Mouse (Mus musculus): ENCODE data around the gene Foxp1. TPM values are rescaled to one million over a fixed set of nuclear protein-coding genes. Genes with fewer than 3 reads are reported as not detected.

The Foxp1 gene
- polyA plus RNA-seq, 1 experiment from 2014 or later: 148 TPM

DNA sequence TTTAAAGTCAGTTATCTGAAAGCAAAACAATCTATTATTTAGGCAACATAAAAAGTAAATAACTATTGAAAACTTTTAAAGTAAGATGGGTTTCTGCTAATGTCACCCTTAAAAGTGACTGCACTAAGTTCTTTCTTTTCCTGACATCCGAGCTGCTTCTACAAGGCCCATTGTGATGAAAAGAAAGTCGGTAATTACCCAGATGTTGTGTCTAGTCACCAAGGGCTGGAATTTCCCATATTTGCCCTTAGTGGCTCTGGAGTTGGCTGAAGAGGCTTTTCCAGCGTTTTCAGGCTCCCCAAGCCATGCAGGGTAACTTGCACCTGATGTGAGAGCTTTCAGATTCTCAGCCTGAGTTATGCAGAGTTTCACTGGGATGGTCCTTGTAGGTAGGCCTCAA, 18.6 kb upstream of the Foxp1 start:
- Histone ChIP-seq H3K27ac (replicated peaks; ENCODE audit: low read depth, low read length) (no peak overlapping the region), H3K36me3 (replicated peaks; ENCODE audit: control insufficient read depth, insufficient read depth, low read depth, low read length) (no peaks in the 10 kb centered on the region), H3K4me1 (ENCODE audit: control insufficient read depth, insufficient read depth, low read length) (no peaks in the 10 kb centered on the region), H3K27me3 (ENCODE audit: control insufficient read depth, insufficient read depth, low read length) (no peaks in the 10 kb centered on the region), H3K9me3 (replicated peaks; ENCODE audit: control insufficient read depth, low read length) (no peaks in the 10 kb centered on the region), H3K9ac (replicated peaks; ENCODE audit: low read length) (no peak overlapping the region), H3K4me3 (ENCODE audit: low read depth, low read length) (no peak overlapping the region), H3K4me2 (ENCODE audit: low read depth, low read length) (no peak overlapping the region)
- DNase-seq (ENCODE audit: low spot score) (no peak), ATAC-seq (replicated peaks; ENCODE audit: insufficient number of reproducible peaks, low FRiP score, low TSS enrichment, low read depth) (no peak)
- 23% methylated on average over 3 of the region's 3 CpGs for WGBS

DNA sequence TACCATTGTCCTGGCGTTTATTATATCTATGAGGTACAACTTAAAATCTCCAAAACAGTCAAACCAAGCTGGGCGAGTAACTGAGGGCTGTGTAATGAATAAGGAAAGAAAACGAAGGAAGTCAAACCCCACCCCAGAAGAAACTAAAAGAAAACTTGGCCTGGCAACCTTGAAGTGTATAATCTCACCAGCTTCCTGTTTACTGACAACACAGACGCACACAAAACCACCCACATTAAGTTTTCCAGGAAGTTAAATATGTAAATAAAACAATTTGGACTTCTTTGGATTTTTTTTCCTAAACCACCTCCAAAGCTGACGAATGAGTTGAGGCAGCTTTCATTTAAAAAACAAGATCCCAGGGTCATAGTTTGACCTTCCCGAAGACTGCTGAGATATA, 18.1 kb upstream of the Foxp1 start:
- Histone ChIP-seq H3K4me2 (ENCODE audit: low read depth, low read length) (no peak overlapping the region), H3K9me3 (replicated peaks; ENCODE audit: control insufficient read depth, low read length) (no peaks in the 10 kb centered on the region), H3K27me3 (ENCODE audit: control insufficient read depth, insufficient read depth, low read length) (no peaks in the 10 kb centered on the region), H3K36me3 (replicated peaks; ENCODE audit: control insufficient read depth, insufficient read depth, low read depth, low read length) (no peaks in the 10 kb centered on the region), H3K9ac (replicated peaks; ENCODE audit: low read length) (no peak overlapping the region), H3K27ac (replicated peaks; ENCODE audit: low read depth, low read length) (no peak overlapping the region), H3K4me1 (ENCODE audit: control insufficient read depth, insufficient read depth, low read length) (no peaks in the 10 kb centered on the region), H3K4me3 (ENCODE audit: low read depth, low read length) (no peak overlapping the region)
- DNase-seq (ENCODE audit: low spot score): no peak
- ATAC-seq (replicated peaks; ENCODE audit: insufficient number of reproducible peaks, low FRiP score, low TSS enrichment, low read depth): no peak
- WGBS: 62% methylated on average over 6 of the region's 6 CpGs

DNA sequence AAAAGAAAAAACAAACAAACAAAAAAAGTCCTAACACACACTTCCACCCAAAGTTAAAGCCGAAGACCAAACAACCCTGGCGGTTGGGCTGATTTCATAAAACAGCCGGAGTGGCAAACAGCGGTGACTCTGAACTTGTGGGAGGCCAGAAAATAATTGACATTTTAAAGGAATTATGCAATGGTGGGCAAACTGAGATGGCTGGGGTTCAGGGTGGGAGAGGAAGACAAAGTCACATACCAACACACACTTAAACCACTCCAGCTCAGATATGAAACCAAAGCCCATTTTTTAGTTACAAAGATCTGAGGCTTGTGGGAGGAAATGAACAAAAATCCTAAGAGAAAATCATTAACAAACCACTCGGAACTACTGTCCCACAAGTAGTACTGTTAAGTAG, 17.6 kb upstream of the Foxp1 start:
- Histone ChIP-seq H3K36me3 (replicated peaks; ENCODE audit: control insufficient read depth, insufficient read depth, low read depth, low read length) (no peaks in the 10 kb centered on the region), H3K9ac (replicated peaks; ENCODE audit: low read length) (no peak overlapping the region), H3K27ac (replicated peaks; ENCODE audit: low read depth, low read length) (no peak overlapping the region), H3K4me2 (ENCODE audit: low read depth, low read length) (no peak overlapping the region), H3K4me3 (ENCODE audit: low read depth, low read length) (no peak overlapping the region), H3K9me3 (replicated peaks; ENCODE audit: control insufficient read depth, low read length) (no peaks in the 10 kb centered on the region), H3K27me3 (ENCODE audit: control insufficient read depth, insufficient read depth, low read length) (no peaks in the 10 kb centered on the region), H3K4me1 (ENCODE audit: control insufficient read depth, insufficient read depth, low read length) (no peaks in the 10 kb centered on the region)
- DNase-seq (ENCODE audit: low spot score): no peak
- WGBS: 85% methylated on average over 5 of the region's 5 CpGs
- no peak for ATAC-seq (replicated peaks; ENCODE audit: insufficient number of reproducible peaks, low FRiP score, low TSS enrichment, low read depth)

DNA sequence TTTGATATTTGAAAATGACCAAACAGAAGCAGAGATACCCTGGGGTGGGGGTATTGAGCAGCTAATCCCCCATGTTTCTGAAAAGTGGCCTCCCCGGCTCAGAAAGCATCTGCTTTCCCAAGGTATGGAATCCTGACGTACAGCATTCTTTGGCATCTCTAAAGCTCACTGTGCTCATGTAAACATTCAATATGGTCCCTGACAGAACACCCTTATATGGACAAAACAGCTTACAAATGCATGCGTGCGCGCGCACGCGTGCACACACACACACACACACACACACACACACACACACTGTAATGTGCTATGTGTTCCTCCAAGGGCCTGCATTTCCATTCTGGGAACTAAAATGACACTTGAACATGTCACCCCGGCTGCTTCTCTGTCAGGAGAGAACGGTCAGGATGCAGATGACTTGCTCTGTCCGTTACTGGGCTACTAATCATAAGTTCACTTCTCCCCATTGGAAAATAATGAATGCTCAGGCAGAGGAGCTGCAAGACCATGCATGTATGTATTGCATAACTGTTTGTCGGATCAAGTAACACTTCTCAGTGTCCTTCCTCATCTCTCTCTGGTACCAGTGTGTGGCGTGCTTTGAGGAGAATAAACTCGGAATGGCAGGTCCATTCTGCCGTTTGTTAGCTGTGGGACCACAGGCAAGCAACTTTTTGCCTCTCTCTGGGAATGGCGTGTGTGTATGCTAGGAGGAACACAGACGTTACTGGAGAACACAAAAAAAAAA, 15.8 kb upstream of the Foxp1 start:
- no peak overlapping the region for H3K9ac ChIP-seq (replicated peaks; ENCODE audit: low read length)
- no peak overlapping the region for H3K4me2 ChIP-seq (ENCODE audit: low read depth, low read length)
- ATAC-seq (replicated peaks; ENCODE audit: insufficient number of reproducible peaks, low FRiP score, low TSS enrichment, low read depth) (no peak), DNase-seq (ENCODE audit: low spot score) (no peak)
- H3K36me3 ChIP-seq (replicated peaks; ENCODE audit: control insufficient read depth, insufficient read depth, low read depth, low read length): no peaks in the 10 kb centered on the region
- no peaks in the 10 kb centered on the region for H3K9me3 ChIP-seq (replicated peaks; ENCODE audit: control insufficient read depth, low read length)
- no peaks in the 10 kb centered on the region for H3K27me3 ChIP-seq (ENCODE audit: control insufficient read depth, insufficient read depth, low read length)
- 78% methylated on average over 17 of the region's 17 CpGs for WGBS
- H3K27ac ChIP-seq (replicated peaks; ENCODE audit: low read depth, low read length): no peak overlapping the region
- H3K4me3 ChIP-seq (ENCODE audit: low read depth, low read length): no peak overlapping the region
- H3K4me1 ChIP-seq (ENCODE audit: control insufficient read depth, insufficient read depth, low read length): no peaks in the 10 kb centered on the region

DNA sequence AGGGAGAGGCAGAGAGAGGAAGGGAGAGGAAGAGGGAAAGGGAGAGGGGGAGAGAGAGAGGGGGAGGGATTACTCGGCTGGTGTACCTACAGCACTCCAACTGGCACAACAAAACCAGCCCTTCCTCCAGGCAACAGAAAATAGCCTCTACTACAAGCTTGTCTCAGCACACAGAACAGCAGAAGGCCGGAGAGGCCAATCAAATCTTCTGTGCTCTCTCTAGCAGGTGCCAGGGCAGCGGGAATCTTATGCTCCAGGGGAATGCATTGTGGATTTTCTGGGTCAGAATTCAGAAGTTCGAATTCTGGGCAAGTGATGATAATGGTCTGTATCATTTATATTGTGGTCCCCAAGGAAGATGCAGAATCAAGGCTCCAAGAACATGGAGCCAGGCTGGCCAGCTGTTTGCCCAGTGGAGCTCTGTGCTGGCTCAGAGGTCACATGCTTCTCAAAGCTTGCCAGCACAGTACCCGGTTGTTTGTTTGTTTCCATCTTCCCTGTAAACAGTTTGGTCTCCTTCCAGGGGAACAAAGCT, 11.8 kb upstream of the Foxp1 start:
- DNase-seq (ENCODE audit: low spot score) (no peak), ATAC-seq (replicated peaks; ENCODE audit: insufficient number of reproducible peaks, low FRiP score, low TSS enrichment, low read depth) (no peak)
- Histone ChIP-seq H3K9me3 (replicated peaks; ENCODE audit: control insufficient read depth, low read length) (no peaks in the 10 kb centered on the region), H3K9ac (replicated peaks; ENCODE audit: low read length) (no peak overlapping the region), H3K4me2 (ENCODE audit: low read depth, low read length) (no peak overlapping the region), H3K36me3 (replicated peaks; ENCODE audit: control insufficient read depth, insufficient read depth, low read depth, low read length) (no peaks in the 10 kb centered on the region), H3K27me3 (ENCODE audit: control insufficient read depth, insufficient read depth, low read length) (no peaks in the 10 kb centered on the region), H3K27ac (replicated peaks; ENCODE audit: low read depth, low read length) (no peak overlapping the region), H3K4me3 (ENCODE audit: low read depth, low read length) (no peak overlapping the region), H3K4me1 (ENCODE audit: control insufficient read depth, insufficient read depth, low read length) (no peaks in the 10 kb centered on the region)
- 67% methylated on average over 5 of the region's 5 CpGs for WGBS

DNA sequence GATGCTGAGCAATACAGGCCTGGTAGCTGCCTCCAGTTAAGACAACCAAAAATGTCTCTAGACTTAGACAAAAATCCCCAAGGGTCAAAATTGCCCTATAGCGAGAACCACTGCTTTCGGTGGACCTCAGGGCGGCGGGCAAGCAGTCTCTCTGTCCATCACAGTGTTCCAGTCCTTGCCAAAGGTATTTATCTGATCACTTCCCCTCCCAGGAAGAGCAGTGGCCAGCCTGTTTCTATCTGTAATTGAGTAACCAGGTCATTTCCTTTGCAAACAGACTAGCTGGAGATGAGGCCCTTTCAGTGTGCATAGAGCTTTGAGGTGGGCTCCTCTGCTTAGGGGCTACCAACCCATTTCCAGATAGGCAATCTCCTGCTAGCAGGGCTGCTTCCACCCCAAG, 9.9 kb upstream of the Foxp1 start:
- DNase-seq (ENCODE audit: low spot score) (no peak), ATAC-seq (replicated peaks; ENCODE audit: insufficient number of reproducible peaks, low FRiP score, low TSS enrichment, low read depth) (no peak)
- no peak overlapping the region for H3K4me2 ChIP-seq (ENCODE audit: low read depth, low read length)
- H3K36me3 ChIP-seq (replicated peaks; ENCODE audit: control insufficient read depth, insufficient read depth, low read depth, low read length): no peaks in the 10 kb centered on the region
- H3K4me3 ChIP-seq (ENCODE audit: low read depth, low read length): no peak overlapping the region
- WGBS: 85% methylated on average over 4 of the region's 4 CpGs
- H3K4me1 ChIP-seq (ENCODE audit: control insufficient read depth, insufficient read depth, low read length): no peaks in the 10 kb centered on the region
- H3K27ac ChIP-seq (replicated peaks; ENCODE audit: low read depth, low read length): no peak overlapping the region
- no peaks in the 10 kb centered on the region for H3K27me3 ChIP-seq (ENCODE audit: control insufficient read depth, insufficient read depth, low read length)
- no peak overlapping the region for H3K9ac ChIP-seq (replicated peaks; ENCODE audit: low read length)
- H3K9me3 ChIP-seq (replicated peaks; ENCODE audit: control insufficient read depth, low read length): no peaks in the 10 kb centered on the region; the same call in 1 of the 2 replicates

DNA sequence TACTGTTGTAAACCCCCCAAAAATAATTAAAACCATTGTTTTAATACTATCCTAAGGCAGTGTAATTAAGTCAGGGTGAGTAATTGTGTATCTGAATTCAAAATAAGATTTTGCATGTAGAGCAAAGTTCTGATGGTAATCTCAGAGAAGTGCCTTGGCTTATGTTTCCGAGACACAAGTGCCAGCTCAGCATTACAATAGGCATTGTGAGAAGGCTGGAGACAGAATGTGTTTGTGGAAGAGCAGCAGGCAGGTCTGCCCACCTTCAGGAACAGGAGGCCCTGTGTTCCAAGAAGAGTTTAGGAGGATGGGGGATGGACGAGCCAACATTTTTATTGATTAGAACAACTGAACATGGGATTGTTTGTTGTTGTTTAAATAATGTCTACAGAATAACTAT, 6.5 kb upstream of the Foxp1 start:
- no peak overlapping the region for H3K4me3 ChIP-seq (ENCODE audit: low read depth, low read length)
- DNase-seq (ENCODE audit: low spot score): no peak
- WGBS: 57% methylated on average over 2 of the region's 2 CpGs

DNA sequence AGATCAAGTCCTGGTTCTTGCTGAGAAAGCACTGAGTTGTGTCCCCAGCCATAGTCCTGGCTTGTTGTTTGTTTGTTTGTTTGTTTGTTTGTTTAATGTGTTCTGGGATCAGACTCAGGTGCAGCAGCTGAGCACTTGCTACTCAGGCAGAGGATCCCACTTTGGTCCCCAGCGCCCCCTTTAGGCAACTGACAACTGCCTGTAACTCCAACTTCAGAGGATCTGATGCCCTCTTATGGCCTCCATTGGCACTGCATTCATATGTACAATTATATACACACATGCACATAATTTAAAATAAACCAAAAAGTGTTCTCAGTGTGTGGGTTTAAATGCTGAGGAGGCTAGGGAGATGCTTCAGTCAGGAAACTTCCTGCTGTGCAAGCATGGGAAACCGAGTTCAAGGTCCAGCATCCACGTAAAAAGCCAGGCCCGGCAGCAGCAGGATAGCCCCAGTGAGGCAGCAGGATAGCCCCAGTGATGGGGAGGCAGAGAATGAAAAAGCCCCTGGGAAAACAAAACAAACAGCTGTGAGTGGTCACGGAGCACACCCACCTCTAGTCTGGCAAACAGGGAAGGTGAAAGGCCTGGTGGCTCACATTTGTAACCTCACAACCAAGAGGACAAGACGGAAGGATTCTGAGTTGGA, 5.1 kb upstream of the Foxp1 start:
- ATAC-seq (replicated peaks; ENCODE audit: insufficient number of reproducible peaks, low FRiP score, low TSS enrichment, low read depth) (no peak), DNase-seq (ENCODE audit: low spot score) (no peak)
- Histone ChIP-seq H3K27me3 (ENCODE audit: control insufficient read depth, insufficient read depth, low read length) (no peaks in the 10 kb centered on the region), H3K4me3 (ENCODE audit: low read depth, low read length) (no peak overlapping the region), H3K36me3 (replicated peaks; ENCODE audit: control insufficient read depth, insufficient read depth, low read depth, low read length) (no peaks in the 10 kb centered on the region), H3K4me1 (ENCODE audit: control insufficient read depth, insufficient read depth, low read length) (no peaks in the 10 kb centered on the region), H3K9ac (replicated peaks; ENCODE audit: low read length) (no peak overlapping the region), H3K27ac (replicated peaks; ENCODE audit: low read depth, low read length) (no peak overlapping the region), H3K4me2 (ENCODE audit: low read depth, low read length) (no peak overlapping the region), H3K9me3 (replicated peaks; ENCODE audit: control insufficient read depth, low read length) (no peaks in the 10 kb centered on the region; the same call in 1 of the 2 replicates)
- WGBS: 90% methylated on average over 6 of the region's 6 CpGs

More for the DNA sequence above, 6.5 kb upstream of the Foxp1 start:
- H3K9ac ChIP-seq (replicated peaks; ENCODE audit: low read length): no peak overlapping the region
- H3K4me2 ChIP-seq (ENCODE audit: low read depth, low read length): no peak overlapping the region
- H3K9me3 ChIP-seq (replicated peaks; ENCODE audit: control insufficient read depth, low read length): no peaks in the 10 kb centered on the region; the same call in 1 of the 2 replicates
- H3K27me3 ChIP-seq (ENCODE audit: control insufficient read depth, insufficient read depth, low read length): no peaks in the 10 kb centered on the region
- H3K27ac ChIP-seq (replicated peaks; ENCODE audit: low read depth, low read length): no peak overlapping the region
- no peaks in the 10 kb centered on the region for H3K4me1 ChIP-seq (ENCODE audit: control insufficient read depth, insufficient read depth, low read length)
- ATAC-seq (replicated peaks; ENCODE audit: insufficient number of reproducible peaks, low FRiP score, low TSS enrichment, low read depth): no peak
- H3K36me3 ChIP-seq (replicated peaks; ENCODE audit: control insufficient read depth, insufficient read depth, low read depth, low read length): no peaks in the 10 kb centered on the region

Data from embryonic facial prominence, embryonic 11.5 days (tissue).